Mouse (Mus musculus): ENCODE measurements around the gene Pld1.

- TF ChIP-seq CTCF (IDR thresholded peaks at IDR 0.05; ENCODE audit: extremely low read depth, insufficient read length, insufficient replicate concordance, low read depth, low read length) (no peak), POLR2A (IDR thresholded peaks at IDR 0.05; ENCODE audit: low read depth, low read length) (no peak)
Observed at GRCm38 (mm10) chr3:28004321-28004720, 65.8 kb downstream of the Pld1 start.

All from small intestine, adult 2 months (tissue).